Mouse (Mus musculus): Measurements from ENCODE around the gene Rbfox3.

GRCm38 (mm10) chr11:118443201-118443970 is 468.0 kb downstream of the Rbfox3 start:
- no peak for TF ChIP-seq USF1 (IDR thresholded peaks at IDR 0.05; ENCODE audit: low read depth)
- no peak for TF ChIP-seq REST (IDR thresholded peaks at IDR 0.05; ENCODE audit: insufficient read depth, insufficient read length)
- TF ChIP-seq E2F4 (IDR thresholded peaks at IDR 0.05; ENCODE audit: insufficient read depth): no peak
- no peak for TF ChIP-seq POLR2AphosphoS2 (IDR thresholded peaks at IDR 0.05; ENCODE audit: insufficient read length, low read depth)
- TF ChIP-seq MYOD1 (IDR thresholded peaks at IDR 0.05; ENCODE audit: control insufficient read depth in 1 of 3, insufficient read length in 2 of 3, low read depth in 2 of 3): no peak
- TF ChIP-seq POLR2A (IDR thresholded peaks at IDR 0.05; ENCODE audit: insufficient read length, low read depth): no peak
- no peak for TF ChIP-seq TCF12 (IDR thresholded peaks at IDR 0.05; ENCODE audit: insufficient read depth, poor library complexity, severe bottlenecking)
- no peak for TF ChIP-seq MAX (IDR thresholded peaks at IDR 0.05; ENCODE audit: low read depth)

Data from myocyte (in vitro differentiated cells).